Mouse (Mus musculus) midbrain, embryonic 12.5 days (tissue): ENCODE data around the gene Mpp3. TPM values are rescaled to one million over a fixed set of nuclear protein-coding genes. Genes with fewer than 3 reads are reported as not detected.

Experiments
- ATAC-seq: fragments of 200-750 bp; cut with Nextera tagmentation; 2 replicates; pipeline ENCODE4 v1.8.0; 2017; ENCODE audit warnings: low read depth, moderate TSS enrichment, moderate library complexity; ENCODE audit not compliant: low FRiP score
- H3K27ac ChIP-seq: fragments of 300-500 bp; sonication (generic); replicated peaks from 2 replicates; pipeline ENCODE4 v1.5.1; 2016; ENCODE audit warnings: mild to moderate bottlenecking
- H3K27me3 ChIP-seq: fragments of 300-500 bp; sonication (generic); 2 replicates; pipeline ENCODE4 v1.6.1; 2016; ENCODE audit warnings: mild to moderate bottlenecking
- H3K36me3 ChIP-seq: fragments of 300-500 bp; sonication (generic); 2 replicates; pipeline ENCODE4 v1.6.1; 2016
- H3K4me1 ChIP-seq: fragments of 300-500 bp; sonication (generic); 2 replicates; pipeline ENCODE4 v1.6.1; 2016
- H3K4me2 ChIP-seq: fragments of 300-500 bp; sonication (generic); replicated peaks from 2 replicates; pipeline ENCODE4 v1.6.1; 2016; ENCODE audit warnings: mild to moderate bottlenecking, moderate library complexity
- H3K4me3 ChIP-seq: fragments of 300-500 bp; sonication (generic); 2 replicates; pipeline ENCODE4 v1.5.1; 2016; ENCODE audit warnings: mild to moderate bottlenecking
- H3K9ac ChIP-seq: fragments of 300-500 bp; sonication (generic); replicated peaks from 2 replicates; pipeline ENCODE4 v1.6.1; 2016; ENCODE audit warnings: mild to moderate bottlenecking, moderate library complexity
- H3K9me3 ChIP-seq: fragments of 300-500 bp; sonication (generic); 2 replicates; pipeline ENCODE4 v1.6.1; 2016; ENCODE audit warnings: mild to moderate bottlenecking
- WGBS: fragments of 180-500 bp; shearing (Covaris S2); methylation state at CpG from one replicate; pipeline ENCODE4 v1.1.7; 2016; 5-methylcytosine and 5-hydroxymethylcytosine counted together
- polyA plus RNA-seq: library from polyadenylated mRNA; unstranded; fragments of >200 nt; fragmentation: Nextera tagmentation; extraction: Ambion mirVana; gene quantifications from 2 replicates; pipeline ENCODE4 v1.2.1, GENCODE M21; 2016

Gene Mpp3
- polyA plus RNA-seq, 1 experiment from 2014 or later: 32.1 TPM

GRCm38 (mm10) chr11:101971410-101971809 lies 56.9 kb downstream of the Mpp3 start:
- WGBS: 46% methylated on average over 3 of the region's 3 CpGs
- Histone ChIP-seq H3K36me3 (no peaks in the 10 kb centered on the region), H3K4me3 (no peak overlapping the region), H3K4me1 (peaks cover 13% of the 10 kb centered on the region; the same call in 1 of the 2 replicates), H3K9me3 (no peaks in the 10 kb centered on the region), H3K27me3 (peaks cover 29% of the 10 kb centered on the region), H3K4me2 (no peak overlapping the region), H3K9ac (no peak overlapping the region), H3K27ac (no peak overlapping the region)
- no peak for ATAC-seq

GRCm38 (mm10) chr11:101969835-101970234 lies 58.4 kb downstream of the Mpp3 start:
- H3K4me2 ChIP-seq: no peak overlapping the region
- H3K36me3 ChIP-seq: no peaks in the 10 kb centered on the region
- H3K4me1 ChIP-seq: peaks cover 16% of the 10 kb centered on the region
- ATAC-seq: no peak
- peaks cover 45% of the 10 kb centered on the region for H3K27me3 ChIP-seq
- no peak overlapping the region for H3K9ac ChIP-seq
- 83% methylated on average over 13 of the region's 13 CpGs for WGBS
- no peaks in the 10 kb centered on the region for H3K9me3 ChIP-seq
- H3K4me3 ChIP-seq: no peak overlapping the region
- H3K27ac ChIP-seq: no peak overlapping the region

- no peak overlapping the region for H3K4me3 ChIP-seq
- WGBS: 0% methylated on average over 5 of the region's 5 CpGs
- H3K9ac ChIP-seq: no peak overlapping the region
- H3K27ac ChIP-seq: no peak overlapping the region
- peaks cover 55% of the 10 kb centered on the region for H3K27me3 ChIP-seq
- H3K4me1 ChIP-seq: peaks cover 24% of the 10 kb centered on the region
- H3K9me3 ChIP-seq: no peaks in the 10 kb centered on the region
- H3K36me3 ChIP-seq: no peaks in the 10 kb centered on the region
- H3K4me2 ChIP-seq: no peak overlapping the region
- ATAC-seq: no peak; the same call in 1 of the 2 replicates
These were observed 59.5 kb downstream of the Mpp3 start for GRCm38 (mm10) chr11:101968791-101969190.

DNA sequence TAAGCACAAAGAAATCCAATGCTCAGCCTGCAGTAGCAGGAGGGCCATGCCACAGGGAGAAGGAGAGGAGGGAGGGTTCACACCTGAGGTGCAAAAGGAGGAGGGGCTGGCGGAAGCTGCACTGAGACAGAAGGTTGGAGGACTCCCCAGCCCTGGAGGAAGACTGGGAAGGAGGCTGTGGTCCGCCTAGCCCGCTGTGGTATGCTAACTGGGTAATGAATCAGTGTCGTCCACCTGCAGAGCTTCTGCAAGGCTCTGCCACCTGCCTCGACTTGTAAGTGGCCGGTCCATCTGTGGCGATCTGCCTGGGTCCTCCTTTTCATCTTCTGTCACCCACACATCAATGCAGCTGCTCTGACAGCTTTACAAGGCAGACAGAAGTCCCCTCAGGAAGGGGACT lies 60.0 kb downstream of the Mpp3 start:
- peaks cover 60% of the 10 kb centered on the region for H3K27me3 ChIP-seq
- ATAC-seq: no peak
- H3K4me3 ChIP-seq: no peak overlapping the region
- no peak overlapping the region for H3K9ac ChIP-seq
- H3K9me3 ChIP-seq: no peaks in the 10 kb centered on the region
- no peaks in the 10 kb centered on the region for H3K36me3 ChIP-seq
- H3K4me2 ChIP-seq: no peak overlapping the region
- H3K4me1 ChIP-seq: peaks cover 29% of the 10 kb centered on the region
- H3K27ac ChIP-seq: no peak overlapping the region
- WGBS: 15% methylated on average over 7 of the region's 7 CpGs

DNA sequence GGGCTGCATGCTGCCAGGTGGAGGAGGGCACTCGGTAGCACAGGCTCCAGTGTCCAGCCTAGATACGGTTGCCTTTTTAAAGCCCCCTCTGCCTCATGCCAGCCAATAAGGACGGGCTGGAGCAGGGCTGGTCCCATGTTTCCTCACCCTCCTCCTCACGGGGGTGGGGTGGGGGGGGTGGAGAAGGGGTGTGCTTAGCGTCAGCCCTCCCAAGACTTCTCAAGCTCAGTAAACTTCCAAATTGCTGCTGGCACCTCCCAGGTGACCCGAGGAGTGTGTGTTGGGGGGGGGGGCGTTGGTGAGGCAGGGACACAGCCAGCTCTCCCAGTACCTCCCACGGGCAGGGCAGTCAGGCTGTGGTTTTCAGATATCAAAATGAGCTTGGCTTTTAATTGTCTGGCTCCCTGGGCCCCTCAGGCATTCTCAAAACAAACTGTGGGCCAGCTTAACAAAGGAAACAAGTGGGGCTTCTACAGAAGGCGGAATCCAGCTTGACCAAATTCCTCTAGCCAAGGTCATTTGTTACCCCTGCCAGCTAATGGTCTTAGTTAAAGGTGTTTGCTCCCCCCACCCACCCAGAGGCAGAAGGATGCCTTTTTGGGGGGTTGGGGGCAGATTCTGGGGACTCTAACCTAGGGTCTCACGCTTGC lies 61.2 kb downstream of the Mpp3 start, which contains the start of gene Sost:
Gene Sost, minus strand, starts transcription at position 51 of the 650 bp plus-strand sequence.
- Histone ChIP-seq H3K9me3 (no peaks in the 10 kb centered on the region), H3K9ac (no peak within 1 kb of the TSS), H3K4me1 (peaks cover 37% of the 10 kb centered on the region), H3K36me3 (no peaks in the 10 kb centered on the region), H3K27me3 (peaks cover 72% of the 10 kb centered on the region), H3K27ac (no peak within 1 kb of the TSS), H3K4me3 (no peak within 1 kb of the TSS), H3K4me2 (no peak within 1 kb of the TSS)
- WGBS: 22% methylated on average over 9 of the region's 10 CpGs
- no peak for ATAC-seq

DNA sequence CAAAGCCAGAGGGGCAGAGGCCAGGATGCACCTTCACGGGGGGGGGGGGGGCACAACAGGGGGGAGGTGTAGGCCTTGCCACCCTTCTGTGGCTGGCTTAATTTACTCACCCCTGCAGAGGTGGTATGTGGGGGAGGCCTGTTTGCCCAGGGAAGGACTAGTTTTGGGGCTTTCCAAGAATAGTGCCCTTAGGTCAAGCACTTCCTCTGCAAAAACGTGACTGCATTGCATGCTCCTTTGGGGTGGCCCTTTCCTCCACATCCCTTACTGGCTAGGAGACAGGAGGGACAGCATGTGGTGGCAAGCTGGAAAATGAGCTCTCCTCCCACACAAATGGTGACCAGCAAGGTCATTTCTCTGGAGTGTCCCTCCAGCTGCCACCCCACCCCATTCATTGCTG lies 62.7 kb downstream of the Mpp3 start:
- H3K4me1 ChIP-seq: peaks cover 37% of the 10 kb centered on the region
- WGBS: 3% methylated on average over 2 of the region's 2 CpGs
- no peaks in the 10 kb centered on the region for H3K9me3 ChIP-seq
- no peaks in the 10 kb centered on the region for H3K36me3 ChIP-seq
- H3K27me3 ChIP-seq: peaks cover 88% of the 10 kb centered on the region
- no peak overlapping the region for H3K27ac ChIP-seq
- H3K4me3 ChIP-seq: no peak overlapping the region
- H3K9ac ChIP-seq: no peak overlapping the region
- H3K4me2 ChIP-seq: no peak overlapping the region
- no peak for ATAC-seq

- Histone ChIP-seq H3K4me1 (peaks cover 37% of the 10 kb centered on the region), H3K9ac (no peak overlapping the region), H3K27ac (no peak overlapping the region), H3K9me3 (no peaks in the 10 kb centered on the region), H3K27me3 (peaks cover 90% of the 10 kb centered on the region), H3K36me3 (no peaks in the 10 kb centered on the region), H3K4me3 (no peak overlapping the region), H3K4me2 (no peak overlapping the region)
- no peak for ATAC-seq
- WGBS: 7% methylated on average over 7 of the region's 8 CpGs
These were observed 63.6 kb downstream of the Mpp3 start for GRCm38 (mm10) chr11:101964647-101965046.

GRCm38 (mm10) chr11:101963473-101964291 lies 64.6 kb downstream of the Mpp3 start:
- H3K4me1 ChIP-seq: peaks cover 37% of the 10 kb centered on the region
- H3K4me3 ChIP-seq: peak overlapping the region; percentile 52
- under 1% methylated on average over 69 of the region's 78 CpGs for WGBS
- H3K36me3 ChIP-seq: no peaks in the 10 kb centered on the region
- H3K9ac ChIP-seq: peak overlapping the region; percentile 60
- H3K27me3 ChIP-seq: peaks cover 95% of the 10 kb centered on the region
- H3K4me2 ChIP-seq: peak overlapping the region; percentile 83
- no peaks in the 10 kb centered on the region for H3K9me3 ChIP-seq
- ATAC-seq: peak; percentile 19; the same call in 1 of the 2 replicates
- no peak overlapping the region for H3K27ac ChIP-seq

DNA sequence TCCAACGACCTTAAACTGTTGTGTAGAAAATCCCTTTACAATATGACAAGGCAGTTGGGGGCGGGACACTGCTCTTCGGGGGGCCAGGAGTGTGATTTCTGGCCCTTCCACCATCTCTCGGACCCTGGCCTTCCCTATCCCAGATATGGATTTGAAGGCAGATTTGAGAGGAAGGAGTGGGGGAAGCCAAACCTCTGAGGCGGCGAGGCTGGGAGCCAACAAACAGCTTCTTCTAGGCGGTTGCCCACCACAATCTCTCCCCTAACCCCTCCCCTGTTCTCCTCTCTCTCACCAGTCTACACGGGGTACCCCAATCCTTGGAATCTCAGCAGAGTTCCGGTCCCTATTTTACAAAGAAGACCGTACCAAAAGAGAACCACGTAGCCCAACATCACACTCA lies 65.2 kb downstream of the Mpp3 start:
- Histone ChIP-seq H3K4me3 (peak overlapping the region; percentile 52), H3K9me3 (no peaks in the 10 kb centered on the region)
- ATAC-seq: no peak

GRCm38 (mm10) chr11:101957476-101957875 lies 70.8 kb downstream of the Mpp3 start:
- no peaks in the 10 kb centered on the region for H3K36me3 ChIP-seq
- peaks cover 9% of the 10 kb centered on the region for H3K4me1 ChIP-seq
- H3K9ac ChIP-seq: no peak overlapping the region
- no peak overlapping the region for H3K27ac ChIP-seq
- H3K4me3 ChIP-seq: no peak overlapping the region
- 78% methylated on average over 5 of the region's 5 CpGs for WGBS
- ATAC-seq: no peak
- H3K27me3 ChIP-seq: peaks cover 90% of the 10 kb centered on the region
- H3K9me3 ChIP-seq: no peaks in the 10 kb centered on the region
- H3K4me2 ChIP-seq: no peak overlapping the region

More for the DNA sequence above, 65.2 kb downstream of the Mpp3 start:
- Histone ChIP-seq H3K36me3 (no peaks in the 10 kb centered on the region), H3K9ac (no peak overlapping the region), H3K4me2 (peak overlapping the region; percentile 83), H3K4me1 (peaks cover 32% of the 10 kb centered on the region), H3K27me3 (peaks cover 95% of the 10 kb centered on the region), H3K27ac (no peak overlapping the region)
- 2% methylated on average over 11 of the region's 11 CpGs for WGBS

GRCm38 (mm10) chr11:101953441-101953840 lies 74.8 kb downstream of the Mpp3 start:
- Histone ChIP-seq H3K4me1 (peaks cover 10% of the 10 kb centered on the region), H3K4me2 (0 out of 2 replicates have a peak overlapping the region, but pooled peaks have one; percentile 22), H3K27ac (no peak overlapping the region), H3K27me3 (peaks cover 83% of the 10 kb centered on the region), H3K9ac (no peak overlapping the region), H3K4me3 (no peak overlapping the region), H3K36me3 (no peaks in the 10 kb centered on the region), H3K9me3 (no peaks in the 10 kb centered on the region)
- no peak for ATAC-seq
- WGBS: 84% methylated on average over 4 of the region's 4 CpGs
